Mouse (Mus musculus) megakaryocyte-erythroid progenitor cell, adult 5-6 weeks (primary cell): Measurements from ENCODE around the gene Car4. TPM values are rescaled to one million over a fixed set of nuclear protein-coding genes. Genes with fewer than 3 reads are reported as not detected.

Experiments
- ATAC-seq: replicated peaks from 2 replicates; pipeline ENCODE4 v1.8.0; 2016; ENCODE audit warnings: mild to moderate bottlenecking, inconsistent platforms; ENCODE audit not compliant: severe bottlenecking, poor library complexity, low FRiP score, low TSS enrichment
- total RNA-seq, 2 experiments: library from RNA; stranded (forward) in 1 of 2; stranded (reverse) in 1 of 2; fragments of 200-1000, 215-1000 nt in 1 of 2; fragments of >200 nt in 1 of 2; fragmentation: Nextera tagmentation in 1 of 2; gene quantifications; 2 replicates each; pipeline ENCODE4 v1.2.3; 2014 to 2017

The Car4 gene
- total RNA-seq, 2 experiments from 2014 or later, result not detected

DNA sequence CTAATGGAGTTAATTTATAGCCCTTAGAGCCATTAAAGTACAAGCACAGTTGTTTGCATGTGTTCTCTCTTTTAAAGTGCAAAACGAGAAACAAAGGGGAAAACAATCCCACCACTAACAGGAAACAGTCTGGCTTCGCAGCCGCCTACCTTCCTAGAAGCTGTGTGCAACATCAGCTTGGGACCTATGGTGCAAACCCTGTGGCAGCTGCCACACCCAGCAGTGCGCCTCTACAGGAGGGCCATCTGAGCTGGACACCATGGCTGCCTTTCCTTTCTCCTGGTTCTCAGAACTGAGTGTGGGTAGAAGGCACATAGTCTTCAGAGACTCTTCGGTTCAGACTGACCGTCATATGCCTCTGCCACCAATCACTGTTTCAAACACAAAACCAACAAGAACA lies 27.8 kb downstream of the Car4 start:
- no peak for ATAC-seq

DNA sequence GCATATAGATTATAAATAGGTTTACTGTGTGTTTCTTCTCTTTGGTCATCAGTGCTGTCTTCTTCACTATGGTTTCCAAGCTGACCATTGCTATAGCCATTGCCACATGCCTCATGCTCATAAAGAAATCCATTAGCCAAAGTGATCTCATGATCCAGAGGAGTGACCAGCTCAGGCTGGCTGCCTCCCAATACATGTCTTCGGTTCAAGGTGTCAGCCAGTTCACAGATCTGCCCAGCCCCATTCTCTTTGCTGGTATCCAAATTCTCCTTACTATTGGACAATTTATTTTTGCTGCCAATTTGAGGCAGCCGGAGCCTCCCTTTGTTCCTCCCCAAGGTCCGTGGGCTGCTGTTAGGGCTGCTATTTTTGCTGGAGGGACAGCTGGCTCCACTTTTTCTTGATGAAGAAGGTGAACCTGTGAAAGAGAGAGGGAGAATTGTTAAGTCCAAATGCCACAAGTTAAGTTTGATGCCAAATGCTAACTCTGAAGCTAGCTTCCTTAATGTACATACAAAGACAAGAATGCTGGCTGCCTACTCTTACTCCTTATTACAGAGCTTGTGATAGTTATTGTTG lies 30.8 kb downstream of the Car4 start:
- ATAC-seq, result no peak

DNA sequence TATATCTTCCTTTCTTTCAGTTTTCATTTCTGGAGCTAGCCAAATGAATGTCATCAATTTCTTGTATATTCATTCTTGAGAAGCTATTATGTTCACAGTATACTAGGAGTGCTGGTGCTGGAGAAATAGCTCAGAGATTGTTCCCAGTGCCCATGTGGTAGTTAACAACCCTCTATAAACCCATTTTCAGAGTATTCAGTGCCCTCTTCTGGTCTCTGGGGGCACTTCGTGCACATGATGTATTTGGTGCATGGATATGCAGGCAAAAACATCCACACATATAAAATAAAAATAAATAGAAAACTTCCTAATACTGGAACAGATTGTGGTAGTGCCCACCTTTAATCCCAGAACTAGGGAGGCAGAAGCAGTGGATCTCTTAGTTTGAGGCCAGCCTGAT lies 35.4 kb downstream of the Car4 start:
- ATAC-seq, result no peak

DNA sequence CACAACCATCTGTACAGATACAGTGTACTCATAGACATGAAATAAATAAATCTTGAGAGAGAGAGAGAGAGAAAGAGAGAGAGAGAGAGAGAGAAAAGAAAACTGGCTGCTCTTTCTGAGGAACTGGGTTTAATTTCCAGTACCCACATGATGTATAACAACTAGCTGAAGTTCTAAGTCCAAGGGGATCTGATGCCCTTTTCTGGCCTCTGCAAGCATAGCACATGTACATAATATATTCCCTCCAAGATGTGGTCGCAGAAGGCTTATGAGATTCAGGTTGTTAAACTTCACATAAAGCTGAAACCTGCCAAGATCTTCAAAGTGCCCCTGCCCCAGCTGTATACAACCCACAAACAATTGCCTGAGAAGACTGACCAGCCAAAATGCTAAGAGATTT lies 37.7 kb downstream of the Car4 start:
- no peak for ATAC-seq

DNA sequence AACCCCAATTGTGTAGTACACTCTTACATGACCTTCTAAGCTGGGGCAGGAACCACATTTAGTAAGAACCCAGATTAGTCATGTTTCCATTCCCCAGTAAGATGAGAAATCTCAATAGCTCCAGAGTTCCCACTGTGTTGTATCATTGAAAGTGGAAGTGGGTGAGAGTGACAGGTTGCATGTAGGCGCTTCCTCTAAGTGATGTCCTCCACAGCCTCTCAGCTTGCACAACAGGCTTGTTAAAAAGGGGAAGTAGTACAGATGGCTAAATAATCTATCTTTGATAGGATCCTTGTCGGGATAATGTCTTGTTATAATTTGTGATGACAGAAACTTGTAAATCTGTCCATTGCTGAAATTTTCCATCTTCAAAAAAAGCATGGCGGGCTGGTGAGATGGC lies 46.0 kb downstream of the Car4 start:
- ATAC-seq, result no peak

DNA sequence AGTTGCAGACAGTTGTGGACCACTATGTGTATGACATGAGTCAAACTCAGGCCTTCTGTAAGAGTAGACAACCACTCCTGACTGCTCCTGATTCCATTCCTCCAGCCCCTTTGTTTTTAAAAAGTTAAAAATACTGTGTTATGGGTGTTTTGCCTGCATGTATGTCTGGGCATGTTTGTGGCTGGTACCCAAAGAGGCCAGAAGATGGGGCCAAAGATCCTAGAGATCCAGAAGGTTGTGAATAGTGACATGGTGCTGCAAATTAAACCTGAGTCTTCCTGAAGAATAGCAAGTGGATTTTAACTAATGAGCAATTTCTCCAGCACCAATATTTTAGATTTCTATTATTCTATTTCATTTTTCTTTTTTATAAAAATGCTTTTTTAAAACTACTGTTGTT lies 55.5 kb downstream of the Car4 start:
- no peak for ATAC-seq

Other genes starting within 250 kb of the Car4 start
- 15.6 and 20.8 TPM in 2 replicates for gene Mrm1, start 138.3 kb upstream of the Car4 start, total RNA-seq (2014; fragmentation: Nextera tagmentation)
- gene Mrm1, start 138.3 kb upstream of the Car4 start, total RNA-seq (2017), result 7.3 and 10.7 TPM in 2 replicates
- gene Dhrs11, start 128.8 kb upstream of the Car4 start, total RNA-seq (2014; fragmentation: Nextera tagmentation), result 48.3 and 77.1 TPM in 2 replicates
- 22.0 and 43.6 TPM in 2 replicates for gene Dhrs11, start 128.8 kb upstream of the Car4 start, total RNA-seq (2017)
- gene Ggnbp2, start 87.0 kb upstream of the Car4 start, total RNA-seq (2014; fragmentation: Nextera tagmentation), result 91.1 and 108 TPM in 2 replicates
- 155 and 184 TPM in 2 replicates for gene Ggnbp2, start 87.0 kb upstream of the Car4 start, total RNA-seq (2017)
- 15.2 and 24.5 TPM in 2 replicates for gene Myo19, start 77.6 kb upstream of the Car4 start, total RNA-seq (2014; fragmentation: Nextera tagmentation)
- gene Myo19, start 77.6 kb upstream of the Car4 start, total RNA-seq (2017), result 3.5 and 10.3 TPM in 2 replicates
- gene Pigw, start 77.5 kb upstream of the Car4 start, total RNA-seq (2014; fragmentation: Nextera tagmentation), result 10.2 and 11.1 TPM in 2 replicates
- gene Pigw, start 77.5 kb upstream of the Car4 start, total RNA-seq (2017), result 12.3 and 14.5 TPM in 2 replicates
- 32.7 and 51.7 TPM in 2 replicates for gene Znhit3, start 41.4 kb upstream of the Car4 start, total RNA-seq (2014; fragmentation: Nextera tagmentation)
- 31.9 and 41.2 TPM in 2 replicates for gene Znhit3, start 41.4 kb upstream of the Car4 start, total RNA-seq (2017)
- 34.2 and 53.4 TPM in 2 replicates for gene Usp32, start 182.4 kb downstream of the Car4 start, total RNA-seq (2014; fragmentation: Nextera tagmentation)
- 17.2 and 31.9 TPM in 2 replicates for gene Usp32, start 182.4 kb downstream of the Car4 start, total RNA-seq (2017)
- gene 1700125H20Rik, start 212.6 kb downstream of the Car4 start, total RNA-seq (2014; fragmentation: Nextera tagmentation), result not detected in 2 replicates
- not detected in 2 replicates for gene 1700125H20Rik, start 212.6 kb downstream of the Car4 start, total RNA-seq (2017)